Mouse (Mus musculus): Measurements from ENCODE around the gene Syt11. TPM values are rescaled to one million over a fixed set of nuclear protein-coding genes. Genes with fewer than 3 reads are reported as not detected.
"Not testable (repeated sequence)": the region's sequence is repeated elsewhere in the genome, so short reads cannot be mapped to it uniquely, and the experiment has no call there.

Gene Syt11
- total RNA-seq (2018; cell fraction: chromatin; rRNA removed) = 1 to 10 TPM in 23 of 26 experiments, under 1 TPM in 3; 0.34 to 9.5 (median 2.6) TPM
- total RNA-seq (2018; cell fraction: cytosol; rRNA removed) = 10 to 100 TPM in 4 of 26 experiments, 1 to 10 TPM in 22; 5.2 to 11.7 (median 8.2) TPM
- 10 to 100 TPM in 10 of 26 experiments, 1 to 10 TPM in 16; 2.4 to 20.5 (median 9.3) TPM for total RNA-seq (2018; cell fraction: nucleus; rRNA removed)
- 6.1 to 6.8 TPM (median 6.2 TPM) in 3 replicates for polyA plus RNA-seq (2018)

DNA sequence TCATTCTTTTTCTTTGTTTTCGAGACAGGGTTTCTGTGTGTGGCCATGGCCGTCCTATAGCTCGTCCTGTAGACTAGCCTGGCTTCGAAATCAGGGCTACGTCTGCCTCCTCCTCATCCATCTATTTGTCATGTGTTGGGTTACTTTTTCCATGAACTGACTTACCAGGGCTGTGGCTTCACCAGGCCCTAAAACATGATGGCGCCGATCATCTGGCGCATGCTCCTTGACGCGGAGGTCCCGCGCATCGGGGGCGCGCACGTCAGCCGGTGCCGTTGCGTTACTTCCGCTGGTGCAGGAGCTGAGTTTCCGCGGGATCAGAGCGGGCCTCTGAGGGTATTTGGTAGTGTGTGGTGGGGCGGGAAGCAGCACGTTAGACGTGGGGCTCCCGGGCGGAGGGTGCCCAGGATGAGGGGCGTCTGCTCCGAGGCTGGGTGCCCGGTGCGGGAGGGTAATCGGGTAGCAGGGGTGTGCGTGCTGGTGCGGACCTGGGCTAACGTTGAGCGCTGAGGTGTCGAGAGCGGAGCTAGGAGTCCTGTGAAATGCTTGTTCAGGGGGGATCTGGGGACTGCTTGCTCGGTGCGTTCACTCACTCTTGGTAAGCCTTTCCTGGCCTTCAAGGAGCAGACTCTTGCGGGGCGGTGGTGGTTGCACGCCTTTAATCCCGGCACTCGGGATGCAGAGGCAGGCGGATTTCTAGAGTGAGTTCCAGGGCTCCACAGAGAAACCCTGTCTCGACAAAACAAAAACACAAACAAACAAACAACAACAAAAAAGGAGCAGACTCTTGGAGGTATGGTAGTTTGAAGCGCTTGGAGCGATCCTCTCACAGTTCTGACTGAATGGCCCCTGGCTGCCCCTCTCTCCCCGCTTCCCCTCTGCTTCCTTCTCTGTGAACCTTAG is at the start of gene Syt11:
Gene Syt11, minus strand, starts transcription at position 226 of the 903 bp plus-strand sequence.
- Histone ChIP-seq H3K4me3 (ENCODE audit: inconsistent target) (peak within 1 kb of the TSS; percentile 36), H3K27ac (peak within 1 kb of the TSS; percentile 38; the same call in 1 of the 2 replicates), H3K79me2 (ENCODE audit: inconsistent target) (peaks cover 17% of the 10 kb centered on the region; the same call in 1 of the 2 replicates)
- not testable (repeated sequence) for H3K36me3 ChIP-seq (ENCODE audit: inconsistent target)
- WGBS (ENCODE audit: missing documents) = 13% methylated on average over 13 of the region's 51 CpGs

DNA sequence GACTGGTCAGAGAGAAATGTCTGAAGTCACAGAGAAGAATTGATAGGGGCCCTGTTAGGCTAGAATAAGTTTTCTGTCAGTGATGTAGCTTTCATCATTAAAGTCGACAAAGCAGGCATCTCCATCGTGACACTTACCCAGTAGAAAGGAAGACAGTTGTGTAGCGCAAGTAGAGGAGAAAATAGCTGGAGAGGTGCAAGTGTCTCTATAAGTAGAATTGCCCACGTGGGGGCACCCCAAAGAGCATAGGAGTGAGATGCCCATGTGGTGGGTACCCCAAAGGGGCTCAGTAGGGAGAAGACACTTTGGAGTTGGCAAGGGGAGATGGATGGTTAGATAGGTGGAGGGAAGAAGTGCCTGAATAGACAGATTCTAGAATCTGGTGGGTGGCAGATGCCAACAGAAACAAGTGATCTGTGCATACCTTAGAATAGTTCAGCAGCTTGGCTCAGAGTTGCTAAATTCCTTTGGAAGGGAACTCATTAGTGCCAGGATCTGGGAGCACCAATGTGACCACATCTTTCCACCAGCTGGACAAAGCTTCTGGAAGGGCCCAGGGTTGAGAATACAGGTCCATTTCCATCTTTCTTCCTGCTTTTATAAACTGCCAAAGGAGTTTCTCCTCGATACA is 29.1 kb upstream of the Syt11 start:
- Histone ChIP-seq H3K36me3 (ENCODE audit: inconsistent target) (0 out of 2 replicates have a peak, but pooled peaks cover 9% of the 10 kb centered on the region), H3K27ac (no peak overlapping the region), H3K4me3 (ENCODE audit: inconsistent target) (no peak overlapping the region), H3K79me2 (ENCODE audit: inconsistent target) (no peaks in the 10 kb centered on the region)
- WGBS (ENCODE audit: missing documents) = 96% methylated on average over 5 of the region's 5 CpGs

DNA sequence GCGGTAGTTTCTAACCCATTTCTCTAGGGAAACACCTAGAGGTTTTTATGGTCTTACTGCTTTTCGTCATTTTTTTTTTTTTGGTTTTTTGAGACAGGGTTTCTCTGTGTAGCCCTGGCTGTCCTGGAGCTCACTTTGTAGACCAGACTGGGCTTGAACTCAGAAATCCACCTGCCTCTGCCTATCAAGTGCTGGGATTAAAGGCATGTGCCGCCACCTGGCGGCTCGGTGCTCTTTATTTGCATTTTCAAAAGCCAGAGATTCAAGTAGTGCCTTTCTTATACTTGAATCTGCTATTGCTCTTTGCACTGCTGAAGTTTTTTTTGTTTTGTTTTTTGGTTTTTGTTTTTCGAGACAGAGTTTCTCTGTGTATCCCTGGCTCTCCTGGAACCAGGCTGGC is 22.5 kb upstream of the Syt11 start:
- not testable (repeated sequence) for H3K36me3 ChIP-seq (ENCODE audit: inconsistent target); H3K79me2 ChIP-seq (ENCODE audit: inconsistent target); H3K27ac ChIP-seq; H3K4me3 ChIP-seq (ENCODE audit: inconsistent target)
- WGBS (ENCODE audit: missing documents) = 94% methylated on average over 5 of the region's 6 CpGs

DNA sequence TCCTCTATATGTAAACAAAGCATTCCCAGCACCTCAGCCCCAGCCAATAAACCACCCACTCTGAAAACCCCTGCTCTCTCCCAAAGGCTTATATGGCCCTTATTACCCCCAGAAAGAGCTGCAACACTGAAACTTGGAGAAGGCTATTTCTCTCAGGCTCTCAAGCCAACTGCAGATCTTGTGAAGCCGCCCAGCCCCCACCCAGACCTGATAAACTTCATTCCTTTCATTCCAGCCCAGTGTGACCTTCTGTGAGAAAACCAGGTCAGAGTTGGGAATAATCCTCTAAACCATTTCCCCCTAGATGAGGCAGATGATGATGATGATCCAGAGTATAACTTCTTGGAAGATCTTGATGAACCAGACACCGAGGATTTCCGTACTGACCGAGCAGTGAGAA is 13.1 kb upstream of the Syt11 start:
- H3K27ac ChIP-seq; H3K79me2 ChIP-seq (ENCODE audit: inconsistent target); H3K36me3 ChIP-seq (ENCODE audit: inconsistent target); H3K4me3 ChIP-seq (ENCODE audit: inconsistent target): not testable (repeated sequence)
- WGBS (ENCODE audit: missing documents) = no CpG with 5 or more reads among the region's 4 CpGs

DNA sequence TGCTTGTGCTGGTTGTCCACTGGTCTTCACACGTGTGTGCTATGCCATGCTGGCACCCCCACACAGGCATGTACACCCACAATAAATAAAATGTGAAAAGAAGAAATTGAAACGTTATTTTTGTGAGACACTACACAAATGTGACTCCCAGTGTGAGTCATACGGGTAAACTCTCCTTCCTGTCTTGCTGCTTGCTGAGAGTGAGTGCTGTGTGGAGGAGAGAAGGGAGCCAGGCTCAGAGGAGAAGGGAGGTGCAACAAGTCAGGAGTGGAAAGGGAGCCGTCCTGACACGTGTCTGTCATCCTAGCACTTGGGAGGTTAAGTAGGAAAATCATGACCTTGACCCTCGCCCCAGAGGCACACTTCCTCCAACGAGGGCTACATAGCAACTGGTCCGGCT is 11.8 kb upstream of the Syt11 start:
- not testable (repeated sequence) for H3K36me3 ChIP-seq (ENCODE audit: inconsistent target); H3K27ac ChIP-seq

DNA sequence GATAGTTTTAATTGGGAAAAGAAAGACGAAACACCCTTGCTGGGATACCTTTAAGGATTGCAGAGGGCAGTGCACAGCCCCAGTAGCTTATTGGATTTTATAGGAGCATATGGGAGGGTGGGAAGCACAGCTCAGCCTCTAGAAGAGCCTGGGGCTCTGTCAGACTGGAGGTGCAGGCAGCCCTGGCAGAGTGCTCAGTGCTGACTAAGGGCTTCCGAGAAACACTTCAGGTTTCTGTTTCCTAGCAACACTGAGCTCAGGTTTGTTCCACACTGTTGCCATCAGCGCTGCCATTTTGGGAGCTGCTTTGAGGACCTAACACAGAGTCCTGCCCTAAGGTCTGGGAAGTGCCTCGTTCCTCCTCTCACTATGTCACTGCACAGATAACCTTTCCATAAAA is 11.4 kb upstream of the Syt11 start:
- not testable (repeated sequence) for H3K27ac ChIP-seq; H3K4me3 ChIP-seq (ENCODE audit: inconsistent target); H3K36me3 ChIP-seq (ENCODE audit: inconsistent target); H3K79me2 ChIP-seq (ENCODE audit: inconsistent target)
- 100% methylated on average over 1 of the region's 4 CpGs for WGBS (ENCODE audit: missing documents)

More for the DNA sequence above, 11.8 kb upstream of the Syt11 start:
- not testable (repeated sequence) for H3K4me3 ChIP-seq (ENCODE audit: inconsistent target); H3K79me2 ChIP-seq (ENCODE audit: inconsistent target)
- WGBS (ENCODE audit: missing documents) = no CpG with 5 or more reads among the region's 8 CpGs

DNA sequence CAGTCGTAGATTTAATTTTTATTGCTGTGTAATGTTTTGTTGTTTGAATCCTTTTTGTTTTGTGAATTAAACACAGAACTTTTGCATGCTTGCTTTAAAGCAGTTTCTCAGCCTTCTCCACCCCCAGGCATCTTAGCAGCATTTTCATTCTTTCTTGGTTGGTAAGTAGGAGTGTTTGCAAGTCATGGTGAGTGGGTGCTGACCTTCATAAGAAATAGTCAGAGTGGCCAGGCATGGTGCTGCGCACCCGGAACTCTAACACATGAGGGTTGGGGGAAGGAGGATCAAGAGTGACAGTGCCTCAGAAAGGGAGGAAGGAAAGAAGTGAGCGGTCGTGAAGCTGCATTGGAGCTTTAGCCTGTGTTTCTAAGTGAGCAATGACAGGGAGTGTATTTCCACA is 9.9 kb upstream of the Syt11 start:
- Histone ChIP-seq H3K79me2 (ENCODE audit: inconsistent target) (no peaks in the 10 kb centered on the region), H3K4me3 (ENCODE audit: inconsistent target) (no peak overlapping the region), H3K27ac (no peak overlapping the region), H3K36me3 (ENCODE audit: inconsistent target) (no peaks in the 10 kb centered on the region)
- WGBS (ENCODE audit: missing documents) = 93% methylated on average over 5 of the region's 5 CpGs

DNA sequence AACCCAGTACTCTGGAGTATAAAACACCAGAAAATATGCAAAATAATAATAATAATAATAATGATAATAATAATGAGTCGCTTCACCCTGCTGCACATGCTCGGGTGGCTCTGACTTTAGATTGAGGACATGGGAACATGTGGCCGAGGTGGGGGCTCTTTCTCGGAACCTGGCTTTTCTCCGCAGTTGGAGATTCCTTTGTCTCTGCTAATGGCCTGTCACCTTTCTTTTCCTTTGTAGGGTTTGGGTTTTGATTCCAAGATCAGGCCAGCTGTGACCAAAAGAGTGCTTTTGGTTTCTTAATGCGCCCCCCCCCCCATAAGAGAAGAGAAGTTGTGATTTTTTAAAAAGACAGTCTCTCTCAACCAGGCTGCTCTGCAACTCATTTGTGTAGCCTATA is 1.8 kb downstream of the Syt11 start:
- not testable (repeated sequence) for H3K36me3 ChIP-seq (ENCODE audit: inconsistent target); H3K79me2 ChIP-seq (ENCODE audit: inconsistent target); H3K27ac ChIP-seq; H3K4me3 ChIP-seq (ENCODE audit: inconsistent target)
- WGBS (ENCODE audit: missing documents) = 91% methylated on average over 5 of the region's 6 CpGs

DNA sequence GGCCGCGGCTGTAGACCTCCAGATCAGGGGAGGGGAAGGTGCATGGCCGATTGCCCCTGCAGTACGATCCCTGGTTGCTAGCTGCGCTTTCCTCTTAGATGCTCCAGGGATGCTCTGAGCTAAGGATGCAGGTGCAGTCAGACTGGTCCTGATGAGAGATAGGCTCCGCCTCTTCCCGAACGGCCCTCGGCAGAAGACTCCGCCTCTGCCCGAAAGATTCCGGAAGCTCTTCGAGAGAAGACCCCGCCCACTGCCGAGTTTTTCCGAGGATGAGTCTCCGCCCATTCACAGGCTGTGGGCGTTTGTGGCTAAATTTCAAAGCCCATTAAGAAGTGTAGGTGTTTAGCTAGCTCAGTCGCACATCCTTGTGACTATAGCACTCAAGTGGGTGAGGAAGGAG is 2.6 kb downstream of the Syt11 start:
- not testable (repeated sequence) for H3K4me3 ChIP-seq (ENCODE audit: inconsistent target); H3K79me2 ChIP-seq (ENCODE audit: inconsistent target); H3K27ac ChIP-seq; H3K36me3 ChIP-seq (ENCODE audit: inconsistent target)
- WGBS (ENCODE audit: missing documents) = 4% methylated on average over 14 of the region's 19 CpGs

DNA sequence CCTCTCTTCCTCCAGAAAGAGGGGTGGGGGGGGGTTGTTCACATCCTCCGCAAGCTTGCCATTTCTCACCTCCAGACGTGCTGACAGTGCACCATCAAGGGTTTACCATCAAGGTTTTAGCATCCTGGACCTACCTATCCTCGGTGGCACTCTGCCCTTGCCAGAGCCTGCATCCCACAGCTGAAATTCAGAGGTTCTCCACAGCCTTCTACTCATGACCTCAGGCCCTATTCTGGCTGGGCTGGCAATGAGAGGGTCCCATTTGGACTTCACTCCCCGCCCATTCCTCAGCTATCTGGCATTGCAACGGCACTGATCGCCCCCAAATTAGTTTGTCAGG is 3.1 kb downstream of the Syt11 start:
- Histone ChIP-seq H3K4me3 (ENCODE audit: inconsistent target) (peak overlapping the region; percentile 5; the same call in 1 of the 2 replicates), H3K27ac (peak overlapping the region; percentile 51)
- H3K79me2 ChIP-seq (ENCODE audit: inconsistent target); H3K36me3 ChIP-seq (ENCODE audit: inconsistent target): not testable (repeated sequence)
- no CpG with 5 or more reads among the region's 6 CpGs for WGBS (ENCODE audit: missing documents)

DNA sequence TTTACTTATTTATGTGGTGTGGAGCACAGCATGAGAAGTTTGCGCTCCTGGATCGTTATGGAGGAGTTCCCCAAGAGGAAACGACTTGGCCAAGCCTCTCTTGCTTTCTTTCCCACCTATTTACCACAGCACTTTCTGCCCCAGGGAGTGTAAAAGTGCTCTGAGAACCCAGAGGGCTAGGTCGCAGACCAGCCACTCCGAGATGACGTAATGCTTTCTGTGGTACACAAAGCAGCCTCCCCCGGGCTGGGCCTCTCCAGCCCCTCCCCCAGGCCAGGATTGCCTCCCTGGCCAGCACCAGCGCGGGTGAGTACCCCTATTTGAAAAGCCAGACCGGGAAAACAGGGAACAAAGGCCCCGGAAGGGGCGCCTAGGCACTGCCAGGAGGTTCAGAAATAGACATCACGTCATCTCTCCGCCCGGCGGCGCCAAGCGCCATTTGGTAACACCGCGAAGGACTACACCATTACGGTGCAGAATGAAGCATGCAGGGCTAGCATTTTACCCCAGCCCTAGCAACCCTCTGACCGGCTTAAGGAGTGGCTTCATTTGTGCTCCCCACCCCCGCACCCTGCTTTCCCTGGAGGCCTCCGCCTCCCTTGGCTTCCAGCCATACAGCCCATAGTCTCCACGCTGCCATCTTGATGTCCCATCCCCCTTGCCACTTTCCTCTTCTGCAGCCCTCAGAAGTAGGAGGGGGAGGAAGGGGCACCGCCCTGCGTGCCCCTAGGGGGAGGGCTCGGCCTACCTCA is 3.6 kb downstream of the Syt11 start:
- Histone ChIP-seq H3K27ac (peak overlapping the region; percentile 51), H3K4me3 (ENCODE audit: inconsistent target) (peak overlapping the region; percentile 5; the same call in 1 of the 2 replicates)
- H3K79me2 ChIP-seq (ENCODE audit: inconsistent target); H3K36me3 ChIP-seq (ENCODE audit: inconsistent target): not testable (repeated sequence)
- WGBS (ENCODE audit: missing documents) = 6% methylated on average over 11 of the region's 28 CpGs

DNA sequence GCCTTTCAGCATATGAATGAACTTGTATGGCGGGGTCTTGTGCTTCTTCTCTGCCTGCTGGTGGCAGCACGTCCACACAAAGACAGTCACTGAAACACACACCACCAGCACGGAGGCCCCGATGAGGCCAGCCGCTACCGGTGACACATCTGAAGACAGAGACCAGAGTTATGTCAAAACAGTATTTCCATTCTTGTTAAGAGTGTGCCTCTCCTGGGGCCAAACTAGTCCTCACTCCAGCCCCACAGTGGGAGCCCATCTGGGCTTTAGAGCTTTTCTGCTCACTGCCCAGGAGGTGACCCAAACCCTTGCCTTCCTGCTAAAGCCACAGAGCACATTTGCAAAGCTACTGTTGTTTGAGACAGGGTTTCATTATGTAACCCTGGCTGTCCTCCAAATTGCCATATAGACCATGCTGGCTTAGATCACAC is 12.5 kb downstream of the Syt11 start:
- Histone ChIP-seq H3K4me3 (ENCODE audit: inconsistent target) (no peak overlapping the region), H3K79me2 (ENCODE audit: inconsistent target) (no peaks in the 10 kb centered on the region), H3K36me3 (ENCODE audit: inconsistent target) (no peaks in the 10 kb centered on the region), H3K27ac (no peak overlapping the region)
- WGBS (ENCODE audit: missing documents) = 73% methylated on average over 6 of the region's 6 CpGs

DNA sequence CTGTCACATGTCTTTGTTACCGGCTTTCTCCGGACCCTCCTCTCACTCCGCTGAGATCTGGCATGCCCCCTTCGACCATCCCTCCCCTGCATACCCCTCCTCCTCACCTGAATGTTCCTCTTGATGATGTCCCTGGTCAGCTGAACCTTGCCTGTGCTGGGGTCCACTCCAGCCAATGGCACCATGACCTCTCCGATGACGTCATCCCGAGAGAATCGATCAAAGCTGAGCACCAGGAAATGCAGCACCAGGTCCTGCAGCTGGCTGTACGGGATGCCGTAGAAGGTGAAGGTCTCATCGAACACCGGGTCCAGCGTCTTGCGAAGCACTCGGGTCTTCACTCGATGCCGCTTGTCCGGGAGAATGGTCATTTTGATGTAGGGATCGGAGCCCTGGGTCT is 13.3 kb downstream of the Syt11 start:
- no peaks in the 10 kb centered on the region for H3K79me2 ChIP-seq (ENCODE audit: inconsistent target)
- WGBS (ENCODE audit: missing documents) = 93% methylated on average over 13 of the region's 19 CpGs
- H3K36me3 ChIP-seq (ENCODE audit: inconsistent target) = no peaks in the 10 kb centered on the region
- no peak overlapping the region for H3K27ac ChIP-seq
- no peak overlapping the region for H3K4me3 ChIP-seq (ENCODE audit: inconsistent target)

DNA sequence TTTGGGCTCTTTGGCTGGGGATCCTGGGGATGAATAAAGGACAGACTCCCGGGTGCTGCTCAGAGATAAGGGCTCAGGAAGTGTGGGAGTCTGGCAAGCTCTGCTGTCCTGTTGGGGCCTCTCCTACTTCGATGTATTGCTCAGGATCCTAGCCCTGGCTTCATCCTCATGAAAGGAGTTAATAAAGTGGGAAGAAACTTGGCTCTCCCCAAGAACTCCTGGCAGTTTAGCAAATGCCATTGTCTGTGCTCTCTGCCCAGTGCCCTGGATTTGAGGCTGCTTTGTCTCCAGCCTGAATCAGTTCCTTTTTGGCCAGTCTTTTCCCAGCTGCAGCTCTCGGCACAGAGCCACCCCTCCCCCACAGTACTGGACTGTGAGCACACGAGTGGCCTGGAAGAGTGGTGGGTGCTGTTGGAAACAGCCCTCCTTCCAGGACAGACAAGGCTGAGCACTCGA is 16.9 kb downstream of the Syt11 start:
- Histone ChIP-seq H3K4me3 (ENCODE audit: inconsistent target) (no peak overlapping the region), H3K36me3 (ENCODE audit: inconsistent target) (no peaks in the 10 kb centered on the region), H3K27ac (no peak overlapping the region), H3K79me2 (ENCODE audit: inconsistent target) (no peaks in the 10 kb centered on the region)
- 71% methylated on average over 5 of the region's 5 CpGs for WGBS (ENCODE audit: missing documents)

Measured in macrophage (primary cell).